Mouse (Mus musculus): Measurements from ENCODE around the gene Btbd18. TPM values are rescaled to one million over a fixed set of nuclear protein-coding genes. Genes with fewer than 3 reads are reported as not detected.

Gene Btbd18
- 0.07 TPM for polyA plus RNA-seq (2015; fragmentation: Illumina TruSeq; extraction: RNeasy Lipid Tissue Mini Kit (QIAGEN cat#74804); ENCODE audit: insufficient read depth, low replicate concordance)

GRCm38 (mm10) chr2:84658806-84659205, at the start of gene Btbd18:
Btbd18 (plus strand) TSS chr2:84659079.

DNA sequence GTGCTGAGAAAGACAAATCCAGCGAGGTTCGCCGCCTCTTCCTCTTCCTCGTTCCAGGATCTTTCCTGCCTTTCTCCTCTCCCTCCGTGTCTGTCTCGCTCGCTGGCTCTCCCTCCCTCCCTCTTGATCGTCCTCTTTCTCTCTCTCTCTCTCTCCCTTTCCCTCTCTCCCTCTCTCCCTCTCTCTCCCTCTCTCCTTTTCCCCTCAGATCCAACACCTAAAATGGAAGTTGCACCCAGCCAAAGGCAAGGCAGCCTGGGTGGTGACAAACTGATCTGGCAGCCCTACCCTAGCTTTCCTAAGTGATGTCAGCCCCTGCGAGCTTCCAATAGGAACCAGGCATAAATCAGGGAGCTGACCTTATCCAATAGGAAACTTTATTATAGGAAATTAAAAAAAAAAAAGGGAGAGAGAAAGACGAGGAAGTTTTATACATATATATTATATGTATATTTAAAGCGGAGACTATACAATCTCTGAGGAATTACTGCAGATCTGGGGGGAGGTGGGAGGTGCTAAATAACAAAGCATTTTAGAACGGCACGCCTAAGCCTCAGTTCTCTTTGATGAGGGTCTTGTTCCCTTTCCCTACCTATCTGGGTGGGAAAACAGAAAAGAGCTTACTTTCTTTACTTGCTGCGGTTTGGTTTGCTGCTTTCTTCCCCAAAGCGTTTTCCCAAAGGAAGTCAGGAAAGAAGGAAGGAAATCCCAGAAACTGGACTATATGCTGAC, 8.2 kb upstream of the Btbd18 start, which contains the start of gene Ctnnd1:
TSS of gene Ctnnd1 (minus strand) at position 302 of the 732 bp plus-strand sequence.

DNA sequence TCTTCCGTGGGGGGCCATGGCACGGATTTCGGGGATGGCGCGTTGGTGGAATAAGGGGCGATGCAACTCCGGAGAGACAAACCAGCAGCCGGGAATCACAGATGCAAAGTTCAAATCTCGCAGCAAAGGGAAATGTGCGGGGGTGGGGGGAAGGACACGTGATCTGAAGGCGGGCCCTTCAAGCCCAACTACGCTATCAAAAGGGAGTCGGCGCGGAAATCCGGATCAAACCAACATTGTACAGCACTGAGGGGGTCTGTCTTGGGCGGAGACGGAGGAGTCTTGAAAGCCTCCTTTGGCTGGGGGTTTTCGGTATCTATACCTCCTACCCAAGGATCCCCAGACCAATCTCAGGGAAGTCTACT, 11.7 kb downstream of the Btbd18 start, which contains the start of gene Selenoh:
TSS of gene Selenoh (minus strand) at position 202 of the 365 bp plus-strand sequence.

GRCm38 (mm10) chr2:84677968-84678880, 19.3 kb downstream of the Btbd18 start, which contains the start of the genes Gm28635 and Med19:
Gm28635 (minus strand) TSS chr2:84678041.
Med19 (plus strand) TSS chr2:84678402.

DNA sequence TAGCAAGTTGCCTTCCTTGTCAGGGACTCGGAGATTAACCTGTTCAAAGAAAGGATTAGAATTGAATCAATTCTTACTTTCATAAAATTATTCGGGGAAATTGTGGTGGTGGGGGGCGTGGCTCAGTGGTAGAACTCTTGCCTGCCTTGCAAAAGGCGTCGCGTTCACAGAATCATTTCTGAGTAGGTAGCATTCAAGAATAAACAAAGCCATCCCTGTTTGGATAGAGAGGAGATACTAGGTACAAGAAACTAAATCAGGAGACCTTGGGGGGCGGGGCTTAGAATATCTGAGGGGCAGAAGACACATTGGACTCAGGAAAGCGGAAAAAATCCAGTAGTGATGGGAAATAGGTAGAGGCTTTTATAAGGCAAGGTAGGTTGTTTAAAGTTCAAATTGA, 20.1 kb downstream of the Btbd18 start, which contains the start of gene Tmx2:
TSS of gene Tmx2 (minus strand) at position 125 of the 400 bp plus-strand sequence.

DNA sequence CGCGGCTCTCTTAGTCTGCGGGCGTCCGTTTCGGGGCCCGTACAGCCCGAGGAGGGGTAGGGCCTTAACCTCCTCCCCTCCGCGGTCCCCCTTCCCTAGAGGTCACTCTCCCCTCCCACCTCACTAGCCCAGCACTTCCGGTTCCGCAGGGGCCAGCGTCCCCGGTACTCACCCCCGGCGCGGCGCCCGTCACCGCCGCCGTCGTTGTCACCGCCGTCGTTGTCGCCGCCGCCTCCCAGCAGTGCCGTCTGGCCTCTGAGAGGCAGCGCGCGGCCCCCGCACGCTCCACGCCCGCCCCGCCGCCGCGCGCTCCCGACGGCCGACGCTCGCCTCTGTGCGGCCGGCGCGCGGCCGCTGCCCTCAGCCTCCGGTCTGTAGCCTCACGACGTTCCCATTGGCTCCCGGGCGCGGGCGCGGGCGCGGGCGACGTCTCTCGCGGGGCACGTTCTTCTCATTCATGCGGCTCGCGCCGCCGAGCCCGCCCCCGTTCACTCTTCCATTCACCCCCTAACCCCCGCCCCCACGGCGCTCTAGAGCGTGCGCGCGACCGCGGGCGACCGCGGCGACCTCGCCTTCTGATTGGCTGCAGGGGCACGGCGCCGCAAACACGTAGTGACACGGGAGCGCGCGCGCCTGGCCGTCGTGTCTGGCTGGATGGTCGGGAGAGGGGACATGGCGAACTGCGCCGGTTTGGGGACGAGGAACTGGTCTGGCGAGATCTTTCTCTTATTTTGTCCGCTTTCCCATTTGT, 56.1 kb downstream of the Btbd18 start, which contains the start of gene Zdhhc5:
TSS of gene Zdhhc5 (minus strand) at position 370 of the 751 bp plus-strand sequence.

Other genes starting within 250 kb of the Btbd18 start
- gene Calcrl, start 233.7 kb upstream of the Btbd18 start, polyA plus RNA-seq (2015; fragmentation: Illumina TruSeq; extraction: RNeasy Lipid Tissue Mini Kit (QIAGEN cat#74804); ENCODE audit: insufficient read depth, low replicate concordance) = 45.9 TPM
- 100.0 TPM for gene Tfpi, start 182.3 kb upstream of the Btbd18 start, polyA plus RNA-seq (2015; fragmentation: Illumina TruSeq; extraction: RNeasy Lipid Tissue Mini Kit (QIAGEN cat#74804); ENCODE audit: insufficient read depth, low replicate concordance)
- gene Ctnnd1, start 8.3 kb upstream of the Btbd18 start, polyA plus RNA-seq (2015; fragmentation: Illumina TruSeq; extraction: RNeasy Lipid Tissue Mini Kit (QIAGEN cat#74804); ENCODE audit: insufficient read depth, low replicate concordance) = 54.6 TPM
- gene Selenoh, start 11.7 kb downstream of the Btbd18 start, polyA plus RNA-seq (2015; fragmentation: Illumina TruSeq; extraction: RNeasy Lipid Tissue Mini Kit (QIAGEN cat#74804); ENCODE audit: insufficient read depth, low replicate concordance) = 34.9 TPM
- gene Gm28635, start 19.0 kb downstream of the Btbd18 start, polyA plus RNA-seq (2015; fragmentation: Illumina TruSeq; extraction: RNeasy Lipid Tissue Mini Kit (QIAGEN cat#74804); ENCODE audit: insufficient read depth, low replicate concordance) = not detected
- 32.3 TPM for gene Med19, start 19.3 kb downstream of the Btbd18 start, polyA plus RNA-seq (2015; fragmentation: Illumina TruSeq; extraction: RNeasy Lipid Tissue Mini Kit (QIAGEN cat#74804); ENCODE audit: insufficient read depth, low replicate concordance)
- gene Tmx2, start 20.1 kb downstream of the Btbd18 start, polyA plus RNA-seq (2015; fragmentation: Illumina TruSeq; extraction: RNeasy Lipid Tissue Mini Kit (QIAGEN cat#74804); ENCODE audit: insufficient read depth, low replicate concordance) = 60.1 TPM
- gene Zdhhc5, start 56.1 kb downstream of the Btbd18 start, polyA plus RNA-seq (2015; fragmentation: Illumina TruSeq; extraction: RNeasy Lipid Tissue Mini Kit (QIAGEN cat#74804); ENCODE audit: insufficient read depth, low replicate concordance) = 39.7 TPM
- gene Clp1, start 68.3 kb downstream of the Btbd18 start, polyA plus RNA-seq (2015; fragmentation: Illumina TruSeq; extraction: RNeasy Lipid Tissue Mini Kit (QIAGEN cat#74804); ENCODE audit: insufficient read depth, low replicate concordance) = 35.0 TPM
- 15.9 TPM for gene Ypel4, start 75.0 kb downstream of the Btbd18 start, polyA plus RNA-seq (2015; fragmentation: Illumina TruSeq; extraction: RNeasy Lipid Tissue Mini Kit (QIAGEN cat#74804); ENCODE audit: insufficient read depth, low replicate concordance)
- gene Gm19426, start 84.6 kb downstream of the Btbd18 start, polyA plus RNA-seq (2015; fragmentation: Illumina TruSeq; extraction: RNeasy Lipid Tissue Mini Kit (QIAGEN cat#74804); ENCODE audit: insufficient read depth, low replicate concordance) = not detected
- gene Serping1, start 116.4 kb downstream of the Btbd18 start, polyA plus RNA-seq (2015; fragmentation: Illumina TruSeq; extraction: RNeasy Lipid Tissue Mini Kit (QIAGEN cat#74804); ENCODE audit: insufficient read depth, low replicate concordance) = 159 TPM
- gene Ube2l6, start 139.7 kb downstream of the Btbd18 start, polyA plus RNA-seq (2015; fragmentation: Illumina TruSeq; extraction: RNeasy Lipid Tissue Mini Kit (QIAGEN cat#74804); ENCODE audit: insufficient read depth, low replicate concordance) = 228 TPM
- gene Smtnl1, start 163.6 kb downstream of the Btbd18 start, polyA plus RNA-seq (2015; fragmentation: Illumina TruSeq; extraction: RNeasy Lipid Tissue Mini Kit (QIAGEN cat#74804); ENCODE audit: insufficient read depth, low replicate concordance) = not detected
- 16.9 TPM for gene Timm10, start 167.9 kb downstream of the Btbd18 start, polyA plus RNA-seq (2015; fragmentation: Illumina TruSeq; extraction: RNeasy Lipid Tissue Mini Kit (QIAGEN cat#74804); ENCODE audit: insufficient read depth, low replicate concordance)
- gene Slc43a1, start 179.8 kb downstream of the Btbd18 start, polyA plus RNA-seq (2015; fragmentation: Illumina TruSeq; extraction: RNeasy Lipid Tissue Mini Kit (QIAGEN cat#74804); ENCODE audit: insufficient read depth, low replicate concordance) = 16.0 TPM
- gene Rtn4rl2, start 227.6 kb downstream of the Btbd18 start, polyA plus RNA-seq (2015; fragmentation: Illumina TruSeq; extraction: RNeasy Lipid Tissue Mini Kit (QIAGEN cat#74804); ENCODE audit: insufficient read depth, low replicate concordance) = not detected